Mouse (Mus musculus): Measurements from ENCODE around the gene Sgms1. TPM values are rescaled to one million over a fixed set of nuclear protein-coding genes. Genes with fewer than 3 reads are reported as not detected.
"Not testable (repeated sequence)": the region's sequence is repeated elsewhere in the genome, so short reads cannot be mapped to it uniquely, and the experiment has no call there.

The Sgms1 gene
- total RNA-seq, 2 experiments from 2014 or later, result 47.5 to 59.8 TPM

GRCm38 (mm10) chr19:32328089-32328828 is 61.3 kb downstream of the Sgms1 start:
- no peak for DNase-seq (ENCODE audit: low spot score in 2 of 2)

GRCm38 (mm10) chr19:32326621-32327021 is 62.9 kb downstream of the Sgms1 start:
- DNase-seq (ENCODE audit: low spot score in 2 of 2), result no peak

GRCm38 (mm10) chr19:32326156-32326555 is 63.4 kb downstream of the Sgms1 start:
- DNase-seq (ENCODE audit: low spot score in 2 of 2), result no peak

DNA sequence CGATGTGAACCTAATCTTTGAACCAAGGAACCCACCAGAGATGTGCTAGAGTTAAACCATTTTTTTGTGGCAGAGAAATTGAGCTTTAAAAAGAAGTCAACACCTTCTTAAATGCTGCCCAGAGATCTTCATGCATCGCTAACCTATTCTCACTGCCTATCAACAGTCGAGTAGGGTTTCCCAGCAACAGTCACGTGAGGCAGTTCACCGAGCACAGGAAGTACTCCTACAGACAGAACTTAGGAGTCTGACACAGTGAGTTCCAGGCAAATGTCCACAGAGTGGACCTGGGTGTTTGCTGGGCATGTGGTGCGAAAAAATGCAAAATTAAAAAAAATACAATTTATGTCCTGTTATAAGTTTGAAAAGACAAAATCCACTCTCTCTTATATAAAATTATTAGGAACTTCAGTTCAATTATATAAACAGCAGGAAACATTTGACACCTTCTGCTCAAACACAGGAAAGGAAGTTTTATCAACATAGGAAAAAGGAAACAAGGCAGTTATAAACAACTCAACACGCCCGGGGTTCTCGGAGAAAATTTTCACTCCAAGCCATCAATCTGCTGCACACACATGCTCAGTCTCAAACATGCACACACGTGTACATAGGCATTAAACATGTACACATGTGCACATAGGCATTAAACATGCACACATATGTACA is 64.3 kb downstream of the Sgms1 start:
- no peak for DNase-seq (ENCODE audit: low spot score in 2 of 2)

DNA sequence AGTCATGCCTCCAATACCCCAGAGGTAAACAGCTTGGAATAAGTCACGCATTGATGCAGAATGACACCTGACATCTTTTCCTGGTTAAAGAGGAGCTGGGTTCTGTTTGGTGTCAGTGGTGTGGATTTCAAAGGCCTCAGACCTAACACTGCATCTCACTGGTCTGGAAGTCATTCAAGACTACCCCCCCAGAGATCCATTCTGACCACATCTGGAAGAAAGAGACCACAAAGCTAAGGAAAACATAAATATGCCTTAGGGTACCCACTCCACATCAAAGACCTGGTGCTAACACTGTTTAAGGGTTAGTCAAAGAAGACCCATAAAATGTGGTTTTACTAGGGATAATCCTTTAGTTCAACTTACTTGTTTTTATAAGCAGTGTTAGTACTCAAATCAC is 65.0 kb downstream of the Sgms1 start:
- DNase-seq (ENCODE audit: low spot score in 2 of 2), result no peak

DNA sequence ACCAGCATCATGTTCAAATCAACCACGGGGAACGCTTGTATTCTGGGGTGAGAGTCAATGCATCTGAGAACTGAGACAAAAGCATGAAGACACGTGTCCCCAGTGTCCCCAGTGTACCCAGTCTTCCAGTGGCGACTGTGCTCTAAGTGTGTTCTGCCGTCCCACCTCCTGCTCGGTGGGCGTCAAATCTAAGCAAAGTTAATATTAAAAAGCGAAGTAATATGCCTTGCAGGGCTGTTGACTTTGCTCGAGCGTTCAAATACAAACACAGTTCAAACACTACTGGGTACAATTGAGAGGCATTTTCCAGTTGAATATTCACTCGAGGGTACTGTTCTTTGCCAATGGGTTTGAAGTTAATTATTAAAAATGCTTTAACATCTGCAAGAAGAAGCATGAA is 66.4 kb downstream of the Sgms1 start:
- no peak for DNase-seq (ENCODE audit: low spot score in 2 of 2)

DNA sequence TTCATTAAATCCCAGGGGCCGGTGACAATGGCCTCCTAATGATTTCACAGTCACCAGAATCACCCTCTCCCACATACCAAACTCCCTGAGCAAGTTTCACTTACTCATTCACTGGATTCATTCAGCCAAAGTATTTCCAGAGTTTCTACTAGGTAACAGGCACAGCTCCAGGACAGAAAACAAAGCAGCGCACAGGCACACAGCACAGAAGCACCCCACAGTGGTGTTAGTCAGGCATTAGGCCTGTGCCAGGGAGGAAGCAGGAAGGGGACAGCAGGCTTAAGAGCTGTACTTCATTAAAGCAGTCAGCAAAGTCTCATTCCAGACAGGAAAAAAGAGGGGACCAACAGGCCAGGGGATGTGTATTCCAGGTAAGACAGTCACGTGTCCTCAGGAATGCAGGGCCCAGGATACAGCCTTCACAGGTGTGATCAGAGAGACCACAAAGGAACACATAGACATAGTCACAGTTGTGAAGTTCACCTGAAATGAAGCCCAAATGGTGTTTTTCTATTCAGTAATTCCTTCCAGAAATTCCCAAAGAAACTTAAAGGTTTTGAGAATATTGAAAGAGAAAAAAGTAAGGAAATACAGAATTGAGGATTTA is 67.0 kb downstream of the Sgms1 start:
- peak; percentile 35 to 69 for DNase-seq (ENCODE audit: low spot score in 2 of 2)

DNA sequence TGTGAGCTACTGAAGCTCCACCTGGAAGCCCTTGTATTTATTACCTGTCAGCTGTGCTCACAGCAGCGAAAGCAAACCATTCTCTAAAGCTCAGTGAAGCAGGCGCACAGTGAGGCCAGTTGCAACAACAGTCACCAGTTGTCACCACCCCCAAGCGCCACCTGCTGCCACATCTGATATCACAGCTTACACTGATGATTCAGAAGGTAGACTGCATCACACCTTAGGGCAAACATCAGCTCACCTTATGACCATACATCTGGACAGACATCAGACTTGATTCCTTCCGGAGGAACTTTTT is 69.2 kb downstream of the Sgms1 start:
- DNase-seq (ENCODE audit: low spot score in 2 of 2), result peak in 1 of 2 experiments; percentile 52

DNA sequence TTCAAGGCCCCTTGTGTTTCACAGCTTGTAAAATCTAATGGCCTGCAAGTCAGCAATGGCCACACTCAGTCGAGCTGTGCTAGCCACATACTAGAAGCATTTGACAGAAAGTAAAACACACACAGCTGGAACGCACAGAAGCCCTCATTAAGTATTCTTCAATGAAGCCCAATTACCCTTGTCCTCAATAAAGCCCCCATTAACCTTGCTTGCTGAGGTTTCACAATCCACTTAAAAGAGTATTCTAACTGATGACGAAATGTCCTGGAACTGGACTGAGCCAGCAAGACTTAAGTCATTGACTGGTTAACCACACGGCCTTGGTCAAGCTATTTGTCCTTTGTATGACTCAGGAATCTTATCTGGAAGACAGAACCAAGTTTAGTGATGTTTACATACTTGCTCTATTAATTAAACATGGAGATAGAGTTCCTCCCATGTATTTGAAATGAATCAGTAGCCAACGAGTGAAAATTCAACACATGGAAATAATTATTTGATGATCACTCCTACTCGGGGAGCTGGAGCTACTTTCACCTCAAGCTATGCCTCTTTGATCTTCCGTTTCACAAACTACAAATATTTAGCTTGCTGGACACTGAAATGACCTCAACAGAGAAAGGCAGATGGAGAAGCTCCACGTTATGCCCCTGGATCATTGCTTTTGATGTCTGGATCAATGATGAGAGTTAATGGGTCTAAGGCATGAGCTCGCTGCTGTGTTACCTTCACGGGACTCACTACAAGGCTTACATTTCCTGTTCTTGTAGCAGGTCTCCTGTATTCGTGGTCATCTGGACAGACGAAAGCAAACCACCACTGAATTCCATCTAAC is 69.8 kb downstream of the Sgms1 start:
- DNase-seq (ENCODE audit: low spot score in 2 of 2), result no peak

DNA sequence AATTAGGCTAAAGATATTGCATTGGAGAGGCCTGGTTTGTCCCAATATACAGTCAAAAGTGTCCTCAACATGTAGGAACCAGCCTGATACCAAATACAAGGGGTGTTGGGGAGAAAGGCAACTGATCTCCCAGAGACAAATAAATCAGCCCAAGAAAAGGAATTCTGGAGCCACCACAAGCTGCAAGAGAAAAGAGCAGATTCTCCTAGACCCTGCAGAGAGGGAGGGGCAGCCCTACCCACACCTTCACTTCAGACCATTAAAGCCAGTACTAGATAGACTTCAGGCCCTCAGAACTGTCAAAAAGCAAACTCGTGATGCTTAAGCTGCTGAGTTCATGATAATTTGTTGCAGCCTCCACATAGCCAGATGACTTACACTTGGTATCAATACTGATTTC is 70.5 kb downstream of the Sgms1 start:
- no peak for DNase-seq (ENCODE audit: low spot score in 2 of 2)

DNA sequence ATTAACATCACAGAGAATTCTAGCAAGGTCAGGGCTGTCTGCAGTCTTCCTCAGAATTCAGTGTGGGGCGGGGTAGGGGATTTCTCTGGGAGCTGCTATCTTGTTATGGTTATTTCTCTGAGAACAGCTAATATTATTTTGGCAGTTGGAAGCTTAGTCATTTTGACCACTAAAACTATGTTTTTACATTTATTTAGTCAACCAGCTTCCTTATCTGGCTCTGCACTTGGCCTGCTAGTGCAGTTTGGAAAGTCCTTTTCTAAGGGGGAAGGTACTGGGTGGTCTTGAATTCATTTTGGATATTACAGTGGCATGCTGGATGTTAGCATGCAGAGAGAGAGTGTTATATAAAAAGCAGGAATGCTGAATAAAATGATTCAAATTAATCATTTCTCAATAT is 72.2 kb downstream of the Sgms1 start:
- DNase-seq (ENCODE audit: low spot score in 2 of 2), result not testable (repeated sequence)

- DNase-seq (ENCODE audit: low spot score in 2 of 2), result no peak
Measured at GRCm38 (mm10) chr19:32313304-32313703, 76.2 kb downstream of the Sgms1 start.

DNA sequence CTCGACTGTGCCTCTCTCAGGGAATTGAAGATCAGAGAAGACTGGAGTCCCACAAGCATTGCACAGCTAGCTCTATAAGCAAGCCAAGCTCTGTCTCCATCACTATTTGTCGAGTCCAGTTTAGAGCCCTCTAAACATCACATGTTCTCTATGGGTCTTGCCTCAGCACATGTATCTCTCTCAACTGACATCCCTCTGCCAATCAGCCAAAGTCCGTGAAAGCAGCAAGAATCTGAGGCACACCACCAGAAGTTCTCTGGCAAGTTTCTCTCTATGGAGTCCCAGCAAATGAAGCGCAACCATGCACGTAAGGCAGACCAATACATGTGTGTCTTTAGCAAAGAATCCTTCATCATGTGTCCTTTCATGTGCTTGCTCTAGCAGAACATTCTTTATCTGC is 77.8 kb downstream of the Sgms1 start:
- no peak for DNase-seq (ENCODE audit: low spot score in 2 of 2)

DNA sequence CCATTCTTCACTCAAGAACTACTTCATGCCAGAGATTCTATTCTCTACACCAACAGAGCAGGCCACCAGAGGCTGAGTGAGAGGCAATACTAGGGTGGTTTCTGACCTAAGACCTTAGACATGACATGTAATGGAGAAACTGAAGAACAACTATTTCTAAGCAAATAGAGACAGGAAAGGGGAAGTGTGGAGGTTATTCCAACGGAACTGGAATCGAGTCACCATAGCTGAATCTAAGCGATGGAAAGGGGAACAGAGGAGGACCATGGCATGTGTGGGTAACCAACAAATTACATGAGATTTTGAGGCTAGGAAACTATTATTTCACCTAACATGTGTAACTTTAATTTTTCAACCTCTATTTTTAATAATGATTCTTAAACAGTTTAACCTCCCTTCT is 78.5 kb downstream of the Sgms1 start:
- DNase-seq (ENCODE audit: low spot score in 2 of 2), result no peak

DNA sequence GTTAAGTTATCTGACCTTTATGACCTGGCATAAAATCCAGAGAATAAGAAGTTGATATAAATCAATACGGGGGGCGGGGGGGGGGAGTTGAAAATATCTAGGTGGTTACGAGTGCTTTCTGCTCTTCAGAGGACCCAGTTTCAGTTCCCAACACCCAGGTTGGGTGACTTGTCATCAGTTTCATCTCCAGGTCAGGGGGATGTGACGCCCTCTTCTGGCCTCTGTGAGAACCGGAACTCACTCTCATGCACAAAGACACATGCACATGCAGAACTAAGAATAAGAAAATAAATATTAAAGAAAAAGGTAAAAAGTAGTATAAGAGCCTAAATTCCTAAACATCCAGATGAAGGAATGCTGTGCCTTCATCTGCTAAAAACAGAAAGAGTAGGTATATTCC is 79.0 kb downstream of the Sgms1 start:
- no peak for DNase-seq (ENCODE audit: low spot score in 2 of 2)

DNA sequence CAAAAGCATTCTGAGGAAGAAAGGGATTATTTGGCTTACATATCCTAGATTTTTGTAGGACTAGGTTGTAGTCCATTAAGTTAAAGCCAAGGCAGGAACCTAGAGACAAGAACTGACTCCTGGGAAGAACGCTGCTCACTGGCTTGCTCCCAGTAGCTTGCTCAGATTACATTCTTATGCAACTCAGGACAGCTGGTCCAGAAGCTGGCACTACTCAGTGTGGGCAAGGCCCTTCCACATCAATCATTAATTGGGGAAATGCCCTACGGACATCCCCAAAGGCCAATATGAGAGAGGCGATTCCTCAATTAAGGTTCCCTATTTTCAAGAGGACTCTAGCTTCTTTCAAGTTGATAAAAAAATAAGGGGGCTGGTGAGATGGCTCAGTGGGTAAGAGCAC is 80.2 kb downstream of the Sgms1 start:
- DNase-seq (ENCODE audit: low spot score in 2 of 2), result no peak

- no peak for DNase-seq (ENCODE audit: low spot score in 2 of 2)
Measured at GRCm38 (mm10) chr19:32308311-32308710, 81.2 kb downstream of the Sgms1 start.

DNA sequence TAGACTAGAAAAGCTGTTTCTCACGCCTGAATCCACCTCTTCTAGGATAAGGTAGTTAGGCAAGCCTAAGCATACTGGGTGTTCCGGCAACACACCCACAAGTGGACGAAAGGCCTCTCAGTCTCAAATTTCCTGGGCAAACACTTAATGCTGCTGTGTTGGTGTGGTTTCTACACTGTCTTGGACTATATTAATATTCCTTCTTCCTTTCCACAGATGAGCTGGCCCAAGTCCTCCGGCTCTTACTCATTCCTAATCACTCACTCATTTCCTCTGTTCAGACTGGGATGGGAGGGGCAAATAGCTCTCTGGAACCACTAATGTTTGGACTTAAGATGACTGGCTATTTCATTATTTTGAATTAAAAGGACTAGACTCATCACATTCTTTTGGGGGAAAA is 84.6 kb downstream of the Sgms1 start:
- no peak for DNase-seq (ENCODE audit: low spot score in 2 of 2)

DNA sequence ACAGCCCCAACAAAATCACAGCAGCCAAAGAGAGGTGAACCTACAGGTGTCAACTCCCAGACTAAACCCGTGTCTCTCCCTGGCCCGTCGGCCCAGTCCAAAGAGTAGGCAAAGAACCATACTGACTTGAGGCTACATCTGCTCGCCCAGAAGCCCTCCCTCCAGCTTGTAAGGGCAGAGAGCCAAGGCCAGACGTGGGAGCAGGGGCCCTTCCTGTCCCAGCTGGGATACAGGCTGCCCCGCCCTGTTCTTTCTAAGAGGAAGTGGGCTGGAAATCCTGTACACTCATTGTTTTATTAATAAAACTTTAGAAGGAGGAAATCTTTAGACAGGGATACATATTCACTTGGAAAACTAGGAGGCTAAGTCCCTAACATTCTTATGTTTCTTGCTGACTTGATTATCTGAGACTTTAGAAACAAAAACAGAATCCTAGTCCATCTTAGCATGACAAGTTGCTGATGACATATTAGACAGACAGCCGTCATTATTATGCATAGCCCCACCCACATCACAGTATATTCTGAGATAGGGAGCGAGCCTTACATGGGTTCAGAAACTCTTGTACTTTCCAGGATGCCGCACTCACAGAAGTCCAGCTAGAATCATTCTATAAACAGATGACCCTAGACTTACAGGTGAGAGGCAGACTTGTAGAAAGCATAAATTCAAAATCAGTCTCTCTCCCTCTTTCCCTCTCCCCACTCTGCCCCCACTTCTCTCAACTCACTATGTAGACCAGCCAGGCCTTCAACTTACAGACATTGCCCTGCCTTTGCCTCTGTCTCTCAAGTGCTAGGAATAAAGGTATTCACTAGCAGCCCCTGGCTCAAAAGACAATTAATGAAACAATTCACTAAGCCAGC is 85.3 kb downstream of the Sgms1 start:
- DNase-seq (ENCODE audit: low spot score in 2 of 2), result no peak

DNA sequence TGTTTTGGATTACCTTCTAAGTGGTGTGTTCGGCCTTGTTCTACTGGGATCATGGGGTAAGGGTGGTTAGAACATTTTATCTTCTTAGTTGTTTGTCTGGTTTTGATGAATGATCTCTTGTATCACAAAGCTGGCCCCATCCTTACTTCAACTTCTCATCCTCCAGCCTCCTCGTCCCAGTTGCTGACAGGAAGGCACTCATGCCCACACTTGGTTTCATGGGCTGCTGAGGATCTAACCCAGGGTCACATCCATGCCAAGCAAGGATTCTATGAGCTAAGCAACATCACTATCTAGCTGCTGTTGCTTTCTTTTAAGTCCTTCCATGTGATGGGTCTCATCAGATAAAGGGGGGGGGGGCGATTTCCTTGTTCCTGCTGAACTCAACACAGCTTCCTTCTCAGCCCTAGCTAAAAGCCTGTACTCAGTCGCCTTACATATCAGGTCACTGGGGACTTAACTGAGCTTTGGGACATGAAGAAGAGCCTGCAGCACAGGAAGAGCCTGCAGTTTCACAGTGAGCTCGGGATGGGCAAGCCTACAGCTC is 86.6 kb downstream of the Sgms1 start:
- DNase-seq (ENCODE audit: low spot score in 2 of 2), result no peak

GRCm38 (mm10) chr19:32301568-32301967 is 87.9 kb downstream of the Sgms1 start:
- DNase-seq (ENCODE audit: low spot score in 2 of 2), result no peak
